Comparison of ENCODE assay signal across 7 mouse cellular contexts in genomic region chr5:146794853-146795252, GRCm38 (mm10). TPM values are rescaled to one million over a fixed set of nuclear protein-coding genes. Genes with fewer than 3 reads are reported as not detected.
DNase-seq lines count a peak whose midpoint lies in the region; ATAC-seq lines count a peak whose summit lies in the region.

Usp12 (minus strand) TSS chr5:146795006.

- H3K9me3 ChIP-seq in embryonic facial prominence, embryonic 11.5 days (replicated peaks; ENCODE audit: control insufficient read depth, low read length), result no peaks in the 10 kb centered on the region
- no peaks in the 10 kb centered on the region for H3K9me3 ChIP-seq in limb, embryonic 11.5 days (ENCODE audit: control insufficient read depth, low read length)
- H3K9me3 ChIP-seq in midbrain, embryonic 14.5 days (ENCODE audit: control insufficient read depth, low read length), result no peaks in the 10 kb centered on the region

- peak; percentile 94 for ATAC-seq in embryonic facial prominence, embryonic 11.5 days (replicated peaks; ENCODE audit: insufficient number of reproducible peaks, low FRiP score, low TSS enrichment, low read depth)
- peak; percentile 94 for ATAC-seq in limb, embryonic 11.5 days (ENCODE audit: insufficient number of reproducible peaks, low FRiP score, low TSS enrichment, low read depth)
- ATAC-seq in midbrain, embryonic 14.5 days (ENCODE audit: low FRiP score, low TSS enrichment), result peak; percentile 95

- H3K4me3 ChIP-seq in embryonic facial prominence, embryonic 11.5 days (ENCODE audit: low read depth, low read length), result peak within 1 kb of the TSS; percentile 95
- H3K4me3 ChIP-seq in limb, embryonic 11.5 days (ENCODE audit: low read depth, low read length), result peak within 1 kb of the TSS; percentile 77
- H3K4me3 ChIP-seq in midbrain, embryonic 14.5 days (replicated peaks; ENCODE audit: low read depth, low read length), result peak within 1 kb of the TSS; percentile 96

- under 1% methylated on average over 31 of the region's 51 CpGs for WGBS in embryonic facial prominence, embryonic 11.5 days
- under 1% methylated on average over 17 of the region's 51 CpGs for WGBS in limb, embryonic 11.5 days
- under 1% methylated on average over 40 of the region's 51 CpGs for WGBS in midbrain, embryonic 14.5 days

- peak; percentile 99 for DNase-seq in adrenal gland, postnatal 14 days
- peak; percentile 97 for DNase-seq in embryonic facial prominence, embryonic 11.5 days (ENCODE audit: low spot score)
- peak; percentile 100 for DNase-seq in heart, adult 11 months
- DNase-seq in kidney, adult 18-20 months, result peak; percentile 99
- DNase-seq in limb, embryonic 11.5 days (ENCODE audit: low spot score), result peak; percentile 99
- DNase-seq in midbrain, embryonic 14.5 days, result peak; percentile 98
- DNase-seq in spleen, adult 18-20 months, result peak; percentile 99 to 100

- H3K36me3 ChIP-seq in embryonic facial prominence, embryonic 11.5 days (replicated peaks; ENCODE audit: control insufficient read depth, insufficient read depth, low read depth, low read length), result no peaks in the 10 kb centered on the region
- H3K36me3 ChIP-seq in limb, embryonic 11.5 days (ENCODE audit: control insufficient read depth, insufficient read depth, low read length), result no peaks in the 10 kb centered on the region
- H3K36me3 ChIP-seq in midbrain, embryonic 14.5 days (ENCODE audit: control insufficient read depth, insufficient read depth, low read length), result no peaks in the 10 kb centered on the region

- peak within 1 kb of the TSS; percentile 53 for H3K4me2 ChIP-seq in embryonic facial prominence, embryonic 11.5 days (ENCODE audit: low read depth, low read length)
- peak within 1 kb of the TSS; percentile 59 for H3K4me2 ChIP-seq in limb, embryonic 11.5 days (ENCODE audit: low read depth, severe bottlenecking)
- peak within 1 kb of the TSS; percentile 81 for H3K4me2 ChIP-seq in midbrain, embryonic 14.5 days (ENCODE audit: low read length)

- H3K27ac ChIP-seq in embryonic facial prominence, embryonic 11.5 days (replicated peaks; ENCODE audit: low read depth, low read length), result peak within 1 kb of the TSS; percentile 85
- H3K27ac ChIP-seq in limb, embryonic 11.5 days (replicated peaks; ENCODE audit: low read depth, low read length), result peak within 1 kb of the TSS; percentile 85
- H3K27ac ChIP-seq in midbrain, embryonic 14.5 days (replicated peaks; ENCODE audit: low read depth, low read length), result peak within 1 kb of the TSS; percentile 89

- peak within 1 kb of the TSS; percentile 91 for H3K9ac ChIP-seq in embryonic facial prominence, embryonic 11.5 days (replicated peaks; ENCODE audit: low read length)
- H3K9ac ChIP-seq in limb, embryonic 11.5 days (ENCODE audit: low read length), result peak within 1 kb of the TSS; percentile 87
- peak within 1 kb of the TSS; percentile 91 for H3K9ac ChIP-seq in midbrain, embryonic 14.5 days (replicated peaks; ENCODE audit: low read length)

- H3K27me3 ChIP-seq in embryonic facial prominence, embryonic 11.5 days (ENCODE audit: control insufficient read depth, insufficient read depth, low read length), result no peaks in the 10 kb centered on the region
- H3K27me3 ChIP-seq in limb, embryonic 11.5 days (ENCODE audit: control insufficient read depth, insufficient read depth, low read length), result no peaks in the 10 kb centered on the region
- no peaks in the 10 kb centered on the region for H3K27me3 ChIP-seq in midbrain, embryonic 14.5 days (ENCODE audit: control insufficient read depth, insufficient read depth, low read length)

- no peaks in the 10 kb centered on the region for H3K4me1 ChIP-seq in embryonic facial prominence, embryonic 11.5 days (ENCODE audit: control insufficient read depth, insufficient read depth, low read length)
- H3K4me1 ChIP-seq in limb, embryonic 11.5 days (ENCODE audit: control insufficient read depth, insufficient read depth, low read length), result peaks cover 12% of the 10 kb centered on the region
- peaks cover 16% of the 10 kb centered on the region for H3K4me1 ChIP-seq in midbrain, embryonic 14.5 days (ENCODE audit: control insufficient read depth, insufficient read depth, low read length)

RNA-seq across cellular contexts. Expression of gene Usp12, which starts in this region (rescaled TPM):
- total RNA-seq in adrenal gland, postnatal 14 days (2021), result 26.3 and 33.8 TPM in 2 replicates
- polyA plus RNA-seq in embryonic facial prominence, embryonic 11.5 days (2014; fragmentation: Nextera tagmentation; extraction: Ambion mirVana), result 11.1 and 11.8 TPM in 2 replicates
- 8.6 and 10.6 TPM in 2 replicates for polyA plus RNA-seq in limb, embryonic 11.5 days (2014; fragmentation: Nextera tagmentation; extraction: Ambion mirVana)
- polyA plus RNA-seq in midbrain, embryonic 14.5 days (2014; fragmentation: Nextera tagmentation; extraction: Ambion mirVana), result 11.2 and 13.1 TPM in 2 replicates

Comparison
In these comparisons a context has a peak if more than half of its experiments do, and no peak if none do; other contexts are left out.
1. Peak in every context shown above with its lines: DNase-seq, ATAC-seq, H3K4me3 ChIP-seq and H3K27ac ChIP-seq.